3 mouse cellular contexts compared by ENCODE assay signal in genomic region chr11:82832402-82832801, GRCm38 (mm10). TPM values are rescaled to one million over a fixed set of nuclear protein-coding genes. Genes with fewer than 3 reads are reported as not detected.
"Had no signal": no experiment of that assay in that cellular context is flagged by ENCODE, and none has a peak within 500 bp of the region (broad histone marks: within the 10 kb centered on the region; RNA-seq: fewer than 3 reads in every experiment).

No protein-coding gene starts in this region.

RNA-seq across cellular contexts. Expression of gene Fndc8, which starts 59.5 kb away (rescaled TPM):
- total RNA-seq: megakaryocyte progenitor cell, adult 5-6 weeks had no signal
- polyA plus RNA-seq: macrophage; stomach, postnatal 0 days had no signal
